ENCODE assay signal across 8 mouse cellular contexts in the genomic region with DNA sequence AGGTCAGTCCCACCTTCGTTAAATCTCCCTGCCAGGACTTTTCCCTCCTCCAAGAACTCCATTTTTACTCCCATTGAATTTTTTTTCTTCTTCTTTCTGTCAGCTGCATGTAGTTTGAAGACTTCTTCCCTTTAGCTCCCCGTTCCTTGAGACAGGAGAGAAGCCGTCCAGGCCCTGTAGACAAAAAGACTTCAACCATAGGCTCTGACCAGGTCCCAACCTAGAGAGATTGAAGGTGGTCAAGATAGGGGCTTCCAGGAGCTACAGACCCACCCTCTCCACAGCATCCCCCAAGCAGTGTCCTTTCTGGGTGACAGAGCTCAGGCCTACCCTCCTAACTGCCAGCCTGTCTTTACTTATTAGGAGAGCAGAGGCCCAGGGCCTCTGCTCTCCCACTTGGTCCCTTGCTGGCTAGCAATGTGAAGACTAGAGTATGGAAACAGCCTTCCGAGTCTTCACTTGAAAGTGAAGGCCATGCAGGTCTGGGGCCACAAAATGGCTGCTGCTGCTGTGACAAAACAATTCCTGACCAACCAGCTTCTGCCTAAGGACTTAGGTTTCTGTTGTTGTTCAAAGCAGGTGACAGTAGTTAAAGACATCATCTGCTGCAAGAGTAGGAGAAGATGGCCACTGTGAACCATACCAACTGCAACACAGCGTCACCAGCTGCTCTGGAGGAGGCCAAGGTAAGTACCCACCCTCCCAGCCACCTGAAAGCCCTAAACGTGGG. TPM values are rescaled to one million over a fixed set of nuclear protein-coding genes. Genes with fewer than 3 reads are reported as not detected.
A peak's percentile ranks its signal among the peaks of the same experiment; 100 is the strongest.
DNase-seq lines count a peak whose midpoint lies in the region; ATAC-seq and TF ChIP-seq lines count a peak whose summit lies in the region.

No protein-coding gene starts in this region.

- no peak for DNase-seq in kidney, adult 2 months
- no peak for DNase-seq in kidney, postnatal 14 days
- no peak for DNase-seq in ES-E14 (ENCODE audit: low read depth, low spot score)
- no peak for DNase-seq in forebrain, embryonic 10.5 days (ENCODE audit: extremely low spot score, low spot score)
- no peak for DNase-seq in embryo, embryonic 10.5 days (ENCODE audit: low spot score)
- no peak for DNase-seq in frontal cortex, postnatal 36 days (ENCODE audit: low spot score in 2 of 2)

- H3K4me2 ChIP-seq in liver, embryonic 12.5 days, result peak overlapping the region; percentile 81

- no peaks in the 10 kb centered on the region for H3K27me3 ChIP-seq in kidney, adult 2 months (replicated peaks; ENCODE audit: control insufficient read depth, insufficient read depth, low read length)
- H3K27me3 ChIP-seq in forebrain, embryonic 10.5 days (ENCODE audit: poor library complexity, severe bottlenecking), result no peaks in the 10 kb centered on the region
- H3K27me3 ChIP-seq in liver, embryonic 12.5 days (replicated peaks), result no peaks in the 10 kb centered on the region

- TF ChIP-seq CTCF in kidney, adult 2 months (conservative IDR thresholded peaks at IDR 0.05; ENCODE audit: insufficient read depth, insufficient read length, low read depth, low read length), result no peak

- no peaks in the 10 kb centered on the region for H3K36me3 ChIP-seq in kidney, adult 2 months (ENCODE audit: control insufficient read depth, insufficient read depth, low read length)
- no peaks in the 10 kb centered on the region for H3K36me3 ChIP-seq in ES-E14 (ENCODE audit: control insufficient read depth, insufficient read depth, low read length, poor library complexity, severe bottlenecking)
- H3K36me3 ChIP-seq in forebrain, embryonic 10.5 days (replicated peaks), result peaks cover 10% of the 10 kb centered on the region
- H3K36me3 ChIP-seq in liver, embryonic 12.5 days, result peaks cover 10% of the 10 kb centered on the region

- H3K9ac ChIP-seq in ES-E14 (ENCODE audit: insufficient read depth, low read depth, low read length, poor library complexity, severe bottlenecking), result peak overlapping the region; percentile 68
- H3K9ac ChIP-seq in liver, embryonic 12.5 days, result peak overlapping the region; percentile 100

- WGBS in kidney, adult 2 months, result 57% methylated on average over 6 of the region's 6 CpGs
- 52% methylated on average over 6 of the region's 6 CpGs for WGBS in forebrain, embryonic 10.5 days
- 38% methylated on average over 6 of the region's 6 CpGs for WGBS in liver, embryonic 12.5 days (ENCODE audit: insufficient replicate concordance)

- peak overlapping the region; percentile 74 for H3K27ac ChIP-seq in kidney, adult 2 months (ENCODE audit: insufficient read depth, low read depth, low read length)
- peak overlapping the region; percentile 41; the same call in 1 of the 2 replicates for H3K27ac ChIP-seq in ES-E14 (ENCODE audit: insufficient read depth, low read depth, low read length, poor library complexity, severe bottlenecking)
- H3K27ac ChIP-seq in forebrain, embryonic 10.5 days, result peak overlapping the region; percentile 100
- H3K27ac ChIP-seq in liver, embryonic 12.5 days, result peak overlapping the region; percentile 96

- peak overlapping the region; percentile 36; the same call in 1 of the 2 replicates for H3K4me3 ChIP-seq in kidney, adult 2 months (ENCODE audit: insufficient read depth, low read depth, low read length)
- peak overlapping the region; percentile 59 to 93 for H3K4me3 ChIP-seq in ES-E14 (ENCODE audit: insufficient read depth in 1 of 2, low read depth in 1 of 2, low read length in 2 of 2, poor library complexity in 1 of 2, severe bottlenecking in 1 of 2)
- peak overlapping the region; percentile 96 for H3K4me3 ChIP-seq in forebrain, embryonic 10.5 days
- peak overlapping the region; percentile 54 for H3K4me3 ChIP-seq in liver, embryonic 12.5 days

- H3K9me3 ChIP-seq in ES-E14 (ENCODE audit: control insufficient read depth, insufficient read depth, low read depth, low read length), result no peaks in the 10 kb centered on the region
- H3K9me3 ChIP-seq in forebrain, embryonic 10.5 days, result no peaks in the 10 kb centered on the region
- H3K9me3 ChIP-seq in liver, embryonic 12.5 days (replicated peaks), result no peaks in the 10 kb centered on the region

- peaks cover 12% of the 10 kb centered on the region for H3K4me1 ChIP-seq in kidney, adult 2 months (ENCODE audit: control insufficient read depth, insufficient read depth, low read length)
- H3K4me1 ChIP-seq in ES-E14 (ENCODE audit: control insufficient read depth in 2 of 2, insufficient read depth in 2 of 2, low read length in 2 of 2, poor library complexity in 1 of 2), result peaks cover 4 to 13% of the 10 kb centered on the region in 2 experiments; a peak in 1 of 4 replicates
- H3K4me1 ChIP-seq in forebrain, embryonic 10.5 days, result peaks cover 42% of the 10 kb centered on the region
- peaks cover 61% of the 10 kb centered on the region for H3K4me1 ChIP-seq in liver, embryonic 12.5 days

- no peak for TF ChIP-seq POLR2A in kidney, adult 2 months (IDR thresholded peaks at IDR 0.05; ENCODE audit: low read depth, low read length)

- ATAC-seq in liver, embryonic 12.5 days, result peak; percentile 13
- ATAC-seq in activated CD4-positive, CD25-positive, alpha-beta regulatory T cell, adult 4 months, result no peak

- in situ Hi-C loops in ES-E14 (cut with MboI; ENCODE audit: low sequenced_read_pairs in 2 of 2, unreplicated experiment in 2 of 2), result no loop called here

TF ChIP-seq in ES-E14, 5 proteins besides CTCF, POLR2A, EP300 and RAD21:
- TF ChIP-seq ZNF384 (IDR thresholded peaks at IDR 0.05; ENCODE audit: low read depth, low read length) (no peak), CHD2 (IDR thresholded peaks at IDR 0.05; ENCODE audit: low read depth, low read length) (no peak), HCFC1 (IDR thresholded peaks at IDR 0.05; ENCODE audit: borderline replicate concordance, insufficient read depth, low read length) (no peak)

RNA-seq across cellular contexts. Expression of gene Hexim2, which starts 1.4 kb away (rescaled TPM):
- 3.8 and 4.0 TPM in 2 replicates for polyA plus RNA-seq in kidney, adult 2 months (2012; rRNA removed)
- total RNA-seq in ES-E14 (2012; rRNA removed), result 8.5 and 9.7 TPM in 2 replicates
- 7.2 and 7.6 TPM in 2 replicates for polyA plus RNA-seq in forebrain, embryonic 10.5 days (2016; fragmentation: Nextera tagmentation; extraction: Ambion mirVana)
- 9.5 and 10.0 TPM in 2 replicates for polyA plus RNA-seq in liver, embryonic 12.5 days (2016; fragmentation: Nextera tagmentation; extraction: Ambion mirVana)
- 1 to 10 TPM; 2.2 to 3.6 TPM for polyA plus RNA-seq in activated CD4-positive, CD25-positive, alpha-beta regulatory T cell, adult 4 months (2017; shearing (Covaris generic))

RNA-seq across cellular contexts. Expression of gene Hexim1, which starts 17.6 kb away (rescaled TPM):
- polyA plus RNA-seq in kidney, adult 2 months (2012; rRNA removed), result 24.9 and 26.4 TPM in 2 replicates
- 20.0 and 29.1 TPM in 2 replicates for total RNA-seq in ES-E14 (2012; rRNA removed)
- polyA plus RNA-seq in forebrain, embryonic 10.5 days (2016; fragmentation: Nextera tagmentation; extraction: Ambion mirVana), result 1.8 and 2.0 TPM in 2 replicates
- 2.4 and 3.0 TPM in 2 replicates for polyA plus RNA-seq in liver, embryonic 12.5 days (2016; fragmentation: Nextera tagmentation; extraction: Ambion mirVana)
- 1 to 10 TPM; 3.4 TPM for polyA plus RNA-seq in activated CD4-positive, CD25-positive, alpha-beta regulatory T cell, adult 4 months (2017; shearing (Covaris generic))

RNA-seq across cellular contexts. Expression of gene Acbd4, which starts 32.1 kb away (rescaled TPM):
- polyA plus RNA-seq in kidney, adult 2 months (2012; rRNA removed), result 119 and 130 TPM in 2 replicates
- 14.0 and 19.7 TPM in 2 replicates for total RNA-seq in ES-E14 (2012; rRNA removed)
- polyA plus RNA-seq in forebrain, embryonic 10.5 days (2016; fragmentation: Nextera tagmentation; extraction: Ambion mirVana), result 6.6 and 7.5 TPM in 2 replicates
- 40.6 and 46.1 TPM in 2 replicates for polyA plus RNA-seq in liver, embryonic 12.5 days (2016; fragmentation: Nextera tagmentation; extraction: Ambion mirVana)
- polyA plus RNA-seq in activated CD4-positive, CD25-positive, alpha-beta regulatory T cell, adult 4 months (2017; shearing (Covaris generic)), result 10 to 100 TPM; 18.4 to 24.0 TPM

RNA-seq across cellular contexts. Expression of gene Plcd3, which starts 32.2 kb away (rescaled TPM):
- polyA plus RNA-seq in kidney, adult 2 months (2012; rRNA removed), result 14.9 and 18.1 TPM in 2 replicates
- 8.0 and 13.2 TPM in 2 replicates for total RNA-seq in ES-E14 (2012; rRNA removed)
- polyA plus RNA-seq in forebrain, embryonic 10.5 days (2016; fragmentation: Nextera tagmentation; extraction: Ambion mirVana), result 1.5 and 1.7 TPM in 2 replicates
- polyA plus RNA-seq in liver, embryonic 12.5 days (2016; fragmentation: Nextera tagmentation; extraction: Ambion mirVana), result 0.74 and 0.79 TPM in 2 replicates
- polyA plus RNA-seq in activated CD4-positive, CD25-positive, alpha-beta regulatory T cell, adult 4 months (2017; shearing (Covaris generic)), result under 1 TPM in 1 of 2 experiments, not detected in 1; 0.20 TPM

RNA-seq across cellular contexts. Expression of gene Fmnl1, which starts 37.3 kb away (rescaled TPM):
- 32.7 and 35.5 TPM in 2 replicates for polyA plus RNA-seq in kidney, adult 2 months (2012; rRNA removed)
- total RNA-seq in ES-E14 (2012; rRNA removed), result 0.94 and 1.9 TPM in 2 replicates
- polyA plus RNA-seq in forebrain, embryonic 10.5 days (2016; fragmentation: Nextera tagmentation; extraction: Ambion mirVana), result 0.47 and 0.81 TPM in 2 replicates
- 5.2 and 5.7 TPM in 2 replicates for polyA plus RNA-seq in liver, embryonic 12.5 days (2016; fragmentation: Nextera tagmentation; extraction: Ambion mirVana)
- polyA plus RNA-seq in activated CD4-positive, CD25-positive, alpha-beta regulatory T cell, adult 4 months (2017; shearing (Covaris generic)), result 10 to 100 TPM; 60.0 to 62.7 TPM

Comparison
In these comparisons a context has a peak if more than half of its experiments do, and no peak if none do; other contexts are left out.
1. H3K27ac ChIP-seq: peak in every context shown above with its lines; median percentile 100 in forebrain, embryonic 10.5 days; 96 in liver, embryonic 12.5 days; 74 in kidney, adult 2 months; 41 in ES-E14.
2. H3K4me3 ChIP-seq: peak in every context shown above with its lines; median percentile 96 in forebrain, embryonic 10.5 days; 76 in ES-E14; 54 in liver, embryonic 12.5 days; 36 in kidney, adult 2 months.